Mouse (Mus musculus) ES-E14 (cell line): Measurements from ENCODE around the gene Ttll5.

ENCODE experiments used
- CHD2 ChIP-seq: IDR thresholded peaks from 2 replicates; pipeline ENCODE4 v1.6.1; 2014; ENCODE audit warnings: mild to moderate bottlenecking, low read depth, low read length, inconsistent platforms
- HCFC1 ChIP-seq: IDR thresholded peaks from 2 replicates; pipeline ENCODE4 v1.6.1; 2012; ENCODE audit warnings: low read length, inconsistent platforms, borderline replicate concordance; ENCODE audit not compliant: insufficient read depth
- MAFK ChIP-seq: IDR thresholded peaks from 2 replicates; pipeline ENCODE4 v1.6.1; 2014; ENCODE audit warnings: mild to moderate bottlenecking, low read depth, low read length, inconsistent platforms; ENCODE audit not compliant: insufficient read depth
- ZC3H11A ChIP-seq: IDR thresholded peaks from 2 replicates; pipeline ENCODE4 v1.6.1; 2012; ENCODE audit warnings: low read depth, mild to moderate bottlenecking, inconsistent platforms, low read length, borderline replicate concordance
- ZNF384 ChIP-seq: IDR thresholded peaks from 2 replicates; pipeline ENCODE4 v1.6.1; 2012; ENCODE audit warnings: low read depth, low read length, inconsistent platforms

- no peak for TF ChIP-seq ZC3H11A
- TF ChIP-seq MAFK = no peak
- no peak for TF ChIP-seq HCFC1
- TF ChIP-seq CHD2 = no peak
- TF ChIP-seq ZNF384 = no peak
These were observed 167.8 kb downstream of the Ttll5 start for GRCm38 (mm10) chr12:85992013-85992837.
